Mouse (Mus musculus): ENCODE measurements around the gene Ak4.
A peak's percentile ranks its signal among the peaks of the same experiment; 100 is the strongest.

Gene Ak4

GRCm38 (mm10) chr4:101459358-101459757, 40.3 kb downstream of the Ak4 start:
- no peak for DNase-seq (ENCODE audit: low spot score)

GRCm38 (mm10) chr4:101460114-101460513, 41.0 kb downstream of the Ak4 start:
- no peak for DNase-seq (ENCODE audit: low spot score)

- no peak for DNase-seq (ENCODE audit: low spot score)
Measured at GRCm38 (mm10) chr4:101462065-101462464, 43.0 kb downstream of the Ak4 start.

DNA sequence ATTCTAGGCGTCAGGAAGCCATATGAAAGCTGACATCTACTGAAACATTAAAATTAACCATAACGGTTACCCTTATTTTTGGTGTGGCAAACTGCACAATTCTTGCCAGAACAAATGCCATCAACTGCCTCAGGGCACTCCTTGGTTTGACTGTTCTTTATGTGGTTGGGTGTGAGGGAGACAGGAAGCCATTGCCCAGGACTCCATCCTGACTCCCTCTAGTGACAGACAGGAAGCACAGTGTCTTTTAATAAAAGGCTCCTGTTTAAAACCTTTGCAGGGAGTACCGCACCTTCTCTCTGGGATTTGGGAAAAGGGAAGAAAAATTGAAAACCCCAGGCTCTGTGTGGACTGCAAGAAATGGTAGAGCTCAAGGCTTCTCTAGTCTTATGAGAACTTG, 47.2 kb downstream of the Ak4 start:
- DNase-seq (ENCODE audit: low spot score), result no peak

DNA sequence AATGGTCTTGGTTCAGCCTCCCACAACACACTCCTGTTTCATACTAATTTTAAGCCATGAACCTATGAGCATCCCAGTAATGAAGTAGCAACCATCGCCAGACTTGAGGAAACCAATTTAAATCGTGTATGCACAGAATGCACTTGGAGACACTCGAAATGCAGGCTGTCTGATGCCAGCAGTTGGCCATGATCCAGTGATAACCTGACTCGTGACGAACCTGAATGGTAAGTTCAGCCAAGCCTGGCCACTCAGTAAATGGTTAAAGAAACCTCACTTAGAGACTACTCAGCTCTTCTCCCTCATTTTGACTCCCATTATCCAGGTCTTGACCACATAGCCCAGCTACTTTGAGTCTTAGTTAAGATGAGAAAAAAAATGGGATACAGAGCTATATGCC, 50.2 kb downstream of the Ak4 start:
- no peak for DNase-seq (ENCODE audit: low spot score)

- DNase-seq (ENCODE audit: low spot score), result no peak
Measured at GRCm38 (mm10) chr4:101470543-101470942, 51.5 kb downstream of the Ak4 start.

DNA sequence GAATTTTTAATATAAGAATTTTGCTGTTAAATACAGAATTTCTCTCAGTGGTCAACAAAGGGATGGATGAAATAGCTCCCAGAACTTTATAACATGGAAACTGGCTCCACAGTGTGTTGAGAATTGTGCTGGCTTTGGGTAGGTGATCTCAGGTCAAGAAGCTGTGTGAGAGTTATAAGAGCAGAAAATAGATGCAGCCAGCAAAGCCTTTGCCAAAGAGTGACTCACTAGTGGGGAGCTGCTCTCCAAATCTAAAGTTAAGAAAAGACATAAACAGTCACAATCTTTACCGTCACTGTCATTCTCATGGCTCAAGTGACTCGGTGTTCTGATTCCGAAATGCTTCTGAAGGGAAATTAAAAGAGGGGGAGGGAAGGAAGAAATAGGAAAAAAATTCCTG, 53.7 kb downstream of the Ak4 start:
- no peak for DNase-seq (ENCODE audit: low spot score)

DNA sequence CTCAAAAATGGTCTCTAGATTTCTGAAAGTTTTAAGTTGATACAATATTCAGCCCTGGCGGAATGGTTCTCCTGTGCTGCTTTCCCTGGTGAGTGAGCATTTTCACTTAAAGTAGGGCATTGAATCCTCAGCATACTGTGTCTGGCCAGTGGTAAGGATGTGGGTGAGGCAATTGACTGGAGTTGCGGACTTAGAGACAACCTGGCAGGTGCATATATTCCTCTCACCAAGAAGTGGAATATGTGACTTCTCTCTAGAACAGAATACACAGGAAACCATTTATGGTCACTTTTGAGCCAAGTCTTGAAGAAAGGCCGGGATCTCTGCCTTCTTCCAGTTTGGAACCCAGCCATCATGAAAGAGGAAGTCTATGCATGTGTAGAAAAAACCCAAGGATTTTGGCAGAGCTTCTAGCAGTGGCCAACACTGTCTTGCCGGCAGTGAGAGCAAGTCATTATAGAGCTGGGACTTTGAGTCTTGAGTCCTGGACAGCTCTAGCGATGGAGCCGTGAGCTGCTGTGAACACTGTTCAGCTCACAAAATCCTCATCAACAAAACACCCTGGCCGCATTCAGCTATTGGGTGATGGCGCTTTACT, 71.3 kb downstream of the Ak4 start:
- no peak for DNase-seq (ENCODE audit: low spot score)

DNA sequence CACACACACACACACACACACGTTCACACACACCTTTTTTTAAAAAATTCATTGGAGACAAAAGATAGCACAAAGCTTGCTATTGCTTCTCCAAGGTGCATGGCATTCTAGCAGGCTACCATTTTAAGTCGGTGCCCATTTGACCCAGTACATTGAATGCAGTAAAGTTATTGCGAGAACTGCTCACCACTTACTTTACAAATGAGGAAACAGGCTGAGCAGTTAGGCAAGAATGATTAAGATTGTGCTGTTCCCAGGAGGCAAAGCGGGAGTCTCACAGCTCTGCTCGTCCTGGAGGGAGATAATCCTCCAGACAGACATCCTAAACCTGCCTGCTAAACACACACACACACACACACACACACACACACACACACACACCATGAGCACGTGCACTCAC, 72.6 kb downstream of the Ak4 start:
- DNase-seq (ENCODE audit: low spot score), result no peak

- DNase-seq (ENCODE audit: low spot score), result no peak
Measured at GRCm38 (mm10) chr4:101493611-101494197, 74.6 kb downstream of the Ak4 start.

- no peak for DNase-seq (ENCODE audit: low spot score)
Measured at GRCm38 (mm10) chr4:101496188-101496533, 77.1 kb downstream of the Ak4 start.

DNA sequence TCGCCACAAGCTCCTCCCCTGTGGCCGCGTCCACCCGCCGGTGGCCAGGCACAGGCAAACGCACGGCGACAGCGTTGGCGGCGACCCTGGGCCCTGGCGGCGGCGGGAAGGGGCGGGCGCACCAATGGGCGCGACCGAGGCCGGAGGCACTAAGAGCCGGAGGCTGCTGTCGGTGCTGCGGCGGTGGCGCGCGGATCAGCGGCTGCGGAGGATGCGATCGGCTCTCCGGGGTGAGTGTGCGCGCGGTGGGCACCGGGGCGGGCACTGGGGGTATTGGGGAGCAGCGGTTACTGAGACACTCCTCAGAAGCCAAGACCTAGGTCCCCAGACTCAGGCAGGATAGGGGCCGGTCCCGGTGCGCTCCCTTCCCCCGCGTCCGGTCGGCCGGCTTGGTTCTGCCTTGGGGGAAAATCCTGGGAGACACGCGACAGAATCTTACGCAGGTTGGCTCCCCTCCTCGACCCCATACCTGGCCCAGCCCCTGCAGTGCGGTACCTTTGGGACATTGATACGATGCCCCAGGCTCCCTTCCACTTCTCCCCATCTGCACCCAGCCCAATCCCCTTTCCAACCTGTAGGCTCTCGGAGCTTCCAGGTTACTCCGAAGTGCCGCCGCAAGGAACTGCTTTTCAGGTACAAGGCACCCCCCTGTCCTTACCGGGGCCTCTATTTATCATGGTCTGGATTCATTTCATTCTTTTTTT, 77.6 kb downstream of the Ak4 start, which contains the start of gene Dnajc6:
Dnajc6 (plus strand) TSS at position 115 of the 704 bp plus-strand sequence.
- no peak for DNase-seq (ENCODE audit: low spot score)

GRCm38 (mm10) chr4:101497336-101497735, 78.3 kb downstream of the Ak4 start:
- no peak for DNase-seq (ENCODE audit: low spot score)

GRCm38 (mm10) chr4:101504470-101505007, 85.5 kb downstream of the Ak4 start:
- DNase-seq (ENCODE audit: low spot score), result no peak

GRCm38 (mm10) chr4:101505966-101506365, 86.9 kb downstream of the Ak4 start:
- no peak for DNase-seq (ENCODE audit: low spot score)

DNA sequence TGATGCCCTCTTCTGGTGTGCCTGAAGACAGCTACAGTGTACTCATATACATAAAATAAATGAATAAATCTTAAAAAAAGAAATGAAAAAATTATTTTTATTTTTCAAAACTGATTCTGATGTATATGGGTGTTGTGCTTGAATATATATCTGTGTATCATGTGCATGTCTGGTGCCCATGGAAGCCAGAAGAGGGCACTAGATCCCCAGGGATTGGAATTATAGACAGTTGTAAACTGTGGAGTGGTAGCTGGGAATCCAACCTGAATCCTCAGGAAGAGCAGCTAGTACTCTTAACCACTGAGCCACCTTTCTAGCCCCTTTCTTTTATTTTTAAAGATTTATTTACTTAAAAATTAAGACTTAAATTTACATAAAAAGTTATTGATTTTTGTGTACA, 87.3 kb downstream of the Ak4 start:
- no peak for DNase-seq (ENCODE audit: low spot score)

GRCm38 (mm10) chr4:101507571-101508422, 88.7 kb downstream of the Ak4 start:
- peak; percentile 13 for DNase-seq (ENCODE audit: low spot score)

DNA sequence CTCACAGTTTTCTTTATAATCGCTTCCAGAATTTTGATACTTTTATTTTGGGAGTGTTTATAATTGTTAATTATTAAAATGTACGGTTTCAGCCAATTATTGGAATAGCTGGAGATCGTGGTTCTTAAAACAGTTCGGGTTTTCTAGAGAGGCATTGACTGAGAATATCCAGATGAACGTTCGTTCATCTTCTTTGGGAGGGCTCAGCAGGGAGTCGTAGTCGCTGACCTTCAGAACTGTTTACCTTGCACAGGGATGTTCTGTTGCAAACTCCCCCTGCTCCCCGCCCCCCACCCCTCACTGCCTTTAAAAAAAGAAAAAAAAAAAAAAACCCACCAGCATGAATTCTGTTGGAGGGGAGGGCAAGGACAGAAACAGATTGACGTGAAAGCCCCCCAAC, 89.4 kb downstream of the Ak4 start:
- DNase-seq (ENCODE audit: low spot score), result no peak

GRCm38 (mm10) chr4:101508851-101509577, 89.9 kb downstream of the Ak4 start:
- DNase-seq (ENCODE audit: low spot score), result peak; percentile 25

- no peak for DNase-seq (ENCODE audit: low spot score)
Measured at GRCm38 (mm10) chr4:101510111-101510903, 91.2 kb downstream of the Ak4 start.

DNA sequence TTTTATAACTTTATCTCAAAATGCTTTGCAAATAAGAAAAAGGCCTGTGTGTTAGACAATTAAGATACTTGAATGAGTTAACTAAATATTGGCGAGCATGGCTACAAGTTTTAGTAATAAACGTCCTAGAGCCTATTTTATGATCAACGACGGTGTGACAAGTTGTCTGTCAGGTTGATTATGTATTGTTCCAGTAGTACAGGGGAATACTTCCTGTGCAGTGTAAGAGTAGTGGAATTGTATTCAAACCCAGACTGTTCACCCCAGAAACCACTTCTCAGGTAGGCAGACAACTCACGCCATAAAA, 91.8 kb downstream of the Ak4 start:
- no peak for DNase-seq (ENCODE audit: low spot score)

Measured in spleen, adult 12 weeks (tissue).